Mouse (Mus musculus) limb, embryonic 11.5 days (tissue): ENCODE data around the gene Zfp597. TPM values are rescaled to one million over a fixed set of nuclear protein-coding genes. Genes with fewer than 3 reads are reported as not detected.
"Not testable (repeated sequence)": the region's sequence is repeated elsewhere in the genome, so short reads cannot be mapped to it uniquely, and the experiment has no call there.

Experiments
- ATAC-seq: fragments of 200-750 bp; cut with Nextera tagmentation; 2 replicates; pipeline ENCODE4 v1.8.0; 2017; ENCODE audit warnings: low read depth; ENCODE audit not compliant: insufficient number of reproducible peaks, low FRiP score, low TSS enrichment
- DNase-seq: peaks from one replicate; pipeline ENCODE4 v3.0.0-alpha.2; 2015; ENCODE audit warnings: low spot score
- H3K27ac ChIP-seq: fragments of 300-500 bp; sonication (generic); replicated peaks from 2 replicates; pipeline ENCODE4 v1.5.1; 2014; ENCODE audit warnings: low read depth, mild to moderate bottlenecking, low read length
- H3K27me3 ChIP-seq: fragments of 300-500 bp; sonication (generic); 2 replicates; pipeline ENCODE4 v1.6.1; 2014; ENCODE audit warnings: mild to moderate bottlenecking, low read length, mixed read lengths; ENCODE audit not compliant: control insufficient read depth, insufficient read depth
- H3K36me3 ChIP-seq: fragments of 300-500 bp; sonication (generic); 2 replicates; pipeline ENCODE4 v1.6.1; 2014; ENCODE audit warnings: mild to moderate bottlenecking, low read length, moderate library complexity, mixed read lengths; ENCODE audit not compliant: control insufficient read depth, insufficient read depth
- H3K4me1 ChIP-seq: fragments of 300-500 bp; sonication (generic); 2 replicates; pipeline ENCODE4 v1.6.1; 2014; ENCODE audit warnings: low read length, mixed read lengths; ENCODE audit not compliant: control insufficient read depth, insufficient read depth
- H3K4me2 ChIP-seq: fragments of 300-500 bp; sonication (generic); 2 replicates; pipeline ENCODE4 v1.6.1; 2014; ENCODE audit warnings: low read depth, mild to moderate bottlenecking, moderate library complexity; ENCODE audit not compliant: severe bottlenecking
- H3K4me3 ChIP-seq: fragments of 300-500 bp; sonication (generic); 2 replicates; pipeline ENCODE4 v1.5.1; 2014; ENCODE audit warnings: low read depth, low read length
- H3K9ac ChIP-seq: fragments of 300-500 bp; sonication (generic); 2 replicates; pipeline ENCODE4 v1.6.1; 2014; ENCODE audit warnings: mild to moderate bottlenecking, low read length
- H3K9me3 ChIP-seq: fragments of 300-500 bp; sonication (generic); 2 replicates; pipeline ENCODE4 v1.6.1; 2016; ENCODE audit warnings: low read length; ENCODE audit not compliant: control insufficient read depth
- WGBS: fragments of 180-500 bp; shearing (Covaris S2); extraction: QIAGEN DNeasy Blood & Tissue Kit; methylation state at CpG from one replicate; pipeline ENCODE4 v1.1.7; 2014; 5-methylcytosine and 5-hydroxymethylcytosine counted together
- polyA plus RNA-seq: library from polyadenylated mRNA; unstranded; fragments of >200 nt; fragmentation: Nextera tagmentation; extraction: Ambion mirVana; gene quantifications from 2 replicates; pipeline ENCODE4 v1.2.1, GENCODE M21; 2014

Gene Zfp597
- polyA plus RNA-seq, 1 experiment from 2014 or later, result 4.5 TPM

- ATAC-seq, result not testable (repeated sequence)
- WGBS, result 81% methylated on average over 11 of the region's 13 CpGs
These were observed 33.1 kb downstream of the Zfp597 start for GRCm38 (mm10) chr16:3851301-3851700.

GRCm38 (mm10) chr16:3848416-3848815 is 35.9 kb downstream of the Zfp597 start:
- Histone ChIP-seq H3K4me1 (no peaks in the 10 kb centered on the region), H3K9me3 (no peaks in the 10 kb centered on the region), H3K27ac (no peak overlapping the region), H3K27me3 (no peaks in the 10 kb centered on the region), H3K4me2 (no peak overlapping the region), H3K4me3 (no peak overlapping the region), H3K36me3 (no peaks in the 10 kb centered on the region), H3K9ac (no peak overlapping the region)
- no peak for DNase-seq
- ATAC-seq, result no peak
- WGBS, result 78% methylated on average over 3 of the region's 3 CpGs

More at GRCm38 (mm10) chr16:3851301-3851700, 33.1 kb downstream of the Zfp597 start:
- DNase-seq, H3K27ac ChIP-seq, H3K27me3 ChIP-seq, H3K9ac ChIP-seq, H3K4me2 ChIP-seq, H3K36me3 ChIP-seq, H3K9me3 ChIP-seq, H3K4me3 ChIP-seq, H3K4me1 ChIP-seq: not testable (repeated sequence)

- H3K9ac ChIP-seq, result no peak overlapping the region
- no peaks in the 10 kb centered on the region for H3K27me3 ChIP-seq
- peak overlapping the region; percentile 59; the same call in 1 of the 2 replicates for H3K4me2 ChIP-seq
- no peak overlapping the region for H3K27ac ChIP-seq
- ATAC-seq (no peak), DNase-seq (no peak)
- no peaks in the 10 kb centered on the region for H3K36me3 ChIP-seq
- 65% methylated on average over 4 of the region's 4 CpGs for WGBS
- no peaks in the 10 kb centered on the region for H3K4me1 ChIP-seq
- no peaks in the 10 kb centered on the region for H3K9me3 ChIP-seq
- H3K4me3 ChIP-seq, result no peak overlapping the region
These were observed 36.5 kb downstream of the Zfp597 start for GRCm38 (mm10) chr16:3847871-3848270.

- peak within 1 kb of the TSS; percentile 63 for H3K9ac ChIP-seq
- peak within 1 kb of the TSS; percentile 59 for H3K4me2 ChIP-seq
- DNase-seq, result peak; percentile 93
- peak; percentile 100 for ATAC-seq
- no peaks in the 10 kb centered on the region for H3K9me3 ChIP-seq
- no peaks in the 10 kb centered on the region for H3K27me3 ChIP-seq
- H3K36me3 ChIP-seq, result no peaks in the 10 kb centered on the region
- peak within 1 kb of the TSS; percentile 59 for H3K4me3 ChIP-seq
- 3% methylated on average over 38 of the region's 38 CpGs for WGBS
- no peaks in the 10 kb centered on the region for H3K4me1 ChIP-seq
- no peak within 1 kb of the TSS for H3K27ac ChIP-seq
These were observed 37.4 kb downstream of the Zfp597 start, which contains the start of gene Zfp174 for GRCm38 (mm10) chr16:3846711-3847518. Gene Zfp174 (plus strand): TSS chr16:3847268.

GRCm38 (mm10) chr16:3843796-3844195 is 40.6 kb downstream of the Zfp597 start:
- H3K4me1 ChIP-seq, result no peaks in the 10 kb centered on the region
- H3K4me3 ChIP-seq, result no peak overlapping the region
- no peak overlapping the region for H3K9ac ChIP-seq
- DNase-seq (no peak), ATAC-seq (no peak)
- H3K36me3 ChIP-seq, result no peaks in the 10 kb centered on the region
- no peak overlapping the region for H3K4me2 ChIP-seq
- no peaks in the 10 kb centered on the region for H3K27me3 ChIP-seq
- H3K27ac ChIP-seq, result no peak overlapping the region
- H3K9me3 ChIP-seq, result no peaks in the 10 kb centered on the region
- 65% methylated on average over 1 of the region's 1 CpGs for WGBS

- H3K27me3 ChIP-seq, result no peaks in the 10 kb centered on the region
- H3K4me3 ChIP-seq, result no peak overlapping the region
- H3K36me3 ChIP-seq, result no peaks in the 10 kb centered on the region
- WGBS, result 49% methylated on average over 4 of the region's 4 CpGs
- no peak overlapping the region for H3K9ac ChIP-seq
- DNase-seq (no peak), ATAC-seq (no peak)
- no peak overlapping the region for H3K4me2 ChIP-seq
- no peak overlapping the region for H3K27ac ChIP-seq
- no peaks in the 10 kb centered on the region for H3K9me3 ChIP-seq
- no peaks in the 10 kb centered on the region for H3K4me1 ChIP-seq
These were observed 41.4 kb downstream of the Zfp597 start for GRCm38 (mm10) chr16:3842989-3843388.

- DNase-seq, result no peak
- no peak for ATAC-seq
- Histone ChIP-seq H3K4me2 (no peak overlapping the region), H3K9me3 (no peaks in the 10 kb centered on the region), H3K9ac (no peak overlapping the region), H3K4me1 (no peaks in the 10 kb centered on the region), H3K36me3 (no peaks in the 10 kb centered on the region), H3K27me3 (no peaks in the 10 kb centered on the region), H3K4me3 (no peak overlapping the region), H3K27ac (no peak overlapping the region)
- WGBS, result 58% methylated on average over 17 of the region's 17 CpGs
These were observed 45.0 kb downstream of the Zfp597 start for GRCm38 (mm10) chr16:3839157-3839885.

GRCm38 (mm10) chr16:3835461-3835860 is 48.9 kb downstream of the Zfp597 start:
- no peak overlapping the region for H3K27ac ChIP-seq
- WGBS, result 83% methylated on average over 2 of the region's 2 CpGs
- H3K9me3 ChIP-seq, result no peaks in the 10 kb centered on the region
- no peak overlapping the region for H3K4me2 ChIP-seq
- H3K4me3 ChIP-seq, result no peak overlapping the region
- ATAC-seq (no peak), DNase-seq (no peak)
- no peaks in the 10 kb centered on the region for H3K27me3 ChIP-seq
- H3K4me1 ChIP-seq, result no peaks in the 10 kb centered on the region
- no peaks in the 10 kb centered on the region for H3K36me3 ChIP-seq
- H3K9ac ChIP-seq, result no peak overlapping the region
